In genomic region chr3:30247256-30247655, GRCm38 (mm10) we compare ENCODE assay signal across 16 mouse cellular contexts.
DNase-seq lines count a peak whose midpoint lies in the region; ATAC-seq lines count a peak whose summit lies in the region.
"Had no signal": no experiment of that assay in that cellular context is flagged by ENCODE, and none has a peak within 500 bp of the region (broad histone marks: within the 10 kb centered on the region; RNA-seq: fewer than 3 reads in every experiment).

No protein-coding gene starts in this region.

- H3K27me3 ChIP-seq in heart, embryonic 11.5 days (ENCODE audit: control insufficient read depth, insufficient read depth, low read length): no peaks in the 10 kb centered on the region
- no peaks in the 10 kb centered on the region for H3K27me3 ChIP-seq in heart, embryonic 16.5 days (ENCODE audit: control insufficient read depth, insufficient read depth, low read length)
- no peaks in the 10 kb centered on the region for H3K27me3 ChIP-seq in midbrain, embryonic 13.5 days
- H3K27me3 ChIP-seq in liver, embryonic 11.5 days (replicated peaks; ENCODE audit: control insufficient read depth, insufficient read depth, low read length): 0 out of 2 replicates have a peak, but pooled peaks cover 3% of the 10 kb centered on the region
- H3K27me3 ChIP-seq: forebrain, embryonic 15.5 days had no signal

- no peak for ATAC-seq in heart, embryonic 11.5 days (replicated peaks; ENCODE audit: insufficient number of reproducible peaks, low FRiP score, low TSS enrichment)
- ATAC-seq in heart, embryonic 16.5 days (replicated peaks; ENCODE audit: extremely low read depth, insufficient read depth, low FRiP score): no peak
- no peak for ATAC-seq in midbrain, embryonic 13.5 days
- ATAC-seq in liver, embryonic 11.5 days (replicated peaks; ENCODE audit: low FRiP score): no peak
- ATAC-seq: forebrain, embryonic 15.5 days had no signal

- no peak overlapping the region for H3K4me2 ChIP-seq in heart, embryonic 11.5 days
- H3K4me2 ChIP-seq in heart, embryonic 16.5 days (ENCODE audit: low read depth, low read length): no peak overlapping the region
- H3K4me2 ChIP-seq in midbrain, embryonic 13.5 days (replicated peaks): no peak overlapping the region
- no peak overlapping the region for H3K4me2 ChIP-seq in liver, embryonic 11.5 days
- H3K4me2 ChIP-seq: forebrain, embryonic 15.5 days had no signal

- peak overlapping the region; percentile 67 for H3K27ac ChIP-seq in heart, embryonic 11.5 days (ENCODE audit: low read depth, low read length)
- peak overlapping the region; percentile 78 for H3K27ac ChIP-seq in heart, embryonic 16.5 days (ENCODE audit: low read length)
- H3K27ac ChIP-seq in midbrain, embryonic 13.5 days: no peak overlapping the region
- H3K27ac ChIP-seq in liver, embryonic 11.5 days (ENCODE audit: low read depth, low read length): no peak overlapping the region
- H3K27ac ChIP-seq: forebrain, embryonic 15.5 days; macrophage had no signal

- H3K9me3 ChIP-seq in heart, embryonic 11.5 days (replicated peaks; ENCODE audit: control insufficient read depth, low read length): no peaks in the 10 kb centered on the region
- H3K9me3 ChIP-seq in heart, embryonic 16.5 days (replicated peaks; ENCODE audit: control insufficient read depth, low read length): no peaks in the 10 kb centered on the region
- no peaks in the 10 kb centered on the region for H3K9me3 ChIP-seq in midbrain, embryonic 13.5 days
- H3K9me3 ChIP-seq in liver, embryonic 11.5 days (ENCODE audit: control insufficient read depth, low read length): no peaks in the 10 kb centered on the region
- H3K9me3 ChIP-seq: forebrain, embryonic 15.5 days had no signal

- H3K4me3 ChIP-seq in heart, embryonic 11.5 days (ENCODE audit: low read depth, low read length): no peak overlapping the region
- H3K4me3 ChIP-seq in heart, embryonic 16.5 days (ENCODE audit: low read length): no peak overlapping the region
- no peak overlapping the region for H3K4me3 ChIP-seq in midbrain, embryonic 13.5 days (replicated peaks)
- no peak overlapping the region for H3K4me3 ChIP-seq in liver, embryonic 11.5 days (ENCODE audit: low read depth, low read length)
- H3K4me3 ChIP-seq: forebrain, embryonic 15.5 days had no signal

- no peak overlapping the region for H3K9ac ChIP-seq in heart, embryonic 11.5 days (ENCODE audit: low read depth, low read length)
- no peak overlapping the region for H3K9ac ChIP-seq in heart, embryonic 16.5 days (ENCODE audit: low read length)
- H3K9ac ChIP-seq in midbrain, embryonic 13.5 days (replicated peaks): no peak overlapping the region
- H3K9ac ChIP-seq in liver, embryonic 11.5 days (ENCODE audit: low read depth, low read length): no peak overlapping the region
- H3K9ac ChIP-seq: forebrain, embryonic 15.5 days had no signal

- DNase-seq in heart, adult 18-20 months: no peak
- DNase-seq in kidney, postnatal 25 days: peak; percentile 21 to 47
- peak; percentile 6 for DNase-seq in lung, postnatal 10 days
- DNase-seq in liver, embryonic 11.5 days (ENCODE audit: low spot score): no peak
- DNase-seq in layer of hippocampus, adult 8-10 months (ENCODE audit: low spot score in 2 of 2): no peak
- DNase-seq: adrenal gland, postnatal 36 days; gastrocnemius, postnatal 25 days; layer of hippocampus, adult 9-11 months; retina, postnatal 1 day; spleen, adult 18-20 months had no signal

- H3K36me3 ChIP-seq in heart, embryonic 11.5 days (ENCODE audit: control insufficient read depth, insufficient read depth, low read length): no peaks in the 10 kb centered on the region
- no peaks in the 10 kb centered on the region for H3K36me3 ChIP-seq in heart, embryonic 16.5 days (ENCODE audit: control insufficient read depth, insufficient read depth)
- no peaks in the 10 kb centered on the region for H3K36me3 ChIP-seq in midbrain, embryonic 13.5 days
- no peaks in the 10 kb centered on the region for H3K36me3 ChIP-seq in liver, embryonic 11.5 days (ENCODE audit: control insufficient read depth, insufficient read depth, low read length)
- H3K36me3 ChIP-seq: forebrain, embryonic 15.5 days; G1E had no signal

- peaks cover 14% of the 10 kb centered on the region for H3K4me1 ChIP-seq in heart, embryonic 11.5 days (ENCODE audit: control insufficient read depth, insufficient read depth, low read length)
- peaks cover 17% of the 10 kb centered on the region for H3K4me1 ChIP-seq in heart, embryonic 16.5 days (ENCODE audit: control insufficient read depth, insufficient read depth, low read length)
- H3K4me1 ChIP-seq in midbrain, embryonic 13.5 days (replicated peaks): peaks cover 8% of the 10 kb centered on the region; the same call in 1 of the 2 replicates
- H3K4me1 ChIP-seq in liver, embryonic 11.5 days (replicated peaks; ENCODE audit: control insufficient read depth, insufficient read depth, low read length): no peaks in the 10 kb centered on the region
- H3K4me1 ChIP-seq: forebrain, embryonic 15.5 days had no signal

- WGBS in heart, embryonic 11.5 days (ENCODE audit: insufficient replicate concordance): 68% methylated on average over 5 of the region's 5 CpGs
- 70% methylated on average over 5 of the region's 5 CpGs for WGBS in heart, embryonic 16.5 days
- WGBS in midbrain, embryonic 13.5 days: 84% methylated on average over 5 of the region's 5 CpGs
- 77% methylated on average over 5 of the region's 5 CpGs for WGBS in liver, embryonic 11.5 days

Comparison
In these comparisons a context has a peak if more than half of its experiments do, and no peak if none do; other contexts are left out.
1. H3K27ac ChIP-seq: peak in heart, embryonic 11.5 days (single experiment) and heart, embryonic 16.5 days (single experiment); none in midbrain, embryonic 13.5 days (single experiment) and liver, embryonic 11.5 days (single experiment).
2. DNase-seq: peak in kidney, postnatal 25 days (2 of 2) and lung, postnatal 10 days (single experiment); none in heart, adult 18-20 months (0 of 2), liver, embryonic 11.5 days (single experiment) and layer of hippocampus, adult 8-10 months (0 of 2).